Mouse (Mus musculus) kidney, postnatal 4 days (tissue): Measurements from ENCODE around the gene Pigq.

Source experiments
- DNase-seq, 2 experiments: peaks; one replicate each; pipeline ENCODE4 v3.0.0; 2021; ENCODE audit warnings: mixed read lengths in 2 of 2

Pigq gene

DNA sequence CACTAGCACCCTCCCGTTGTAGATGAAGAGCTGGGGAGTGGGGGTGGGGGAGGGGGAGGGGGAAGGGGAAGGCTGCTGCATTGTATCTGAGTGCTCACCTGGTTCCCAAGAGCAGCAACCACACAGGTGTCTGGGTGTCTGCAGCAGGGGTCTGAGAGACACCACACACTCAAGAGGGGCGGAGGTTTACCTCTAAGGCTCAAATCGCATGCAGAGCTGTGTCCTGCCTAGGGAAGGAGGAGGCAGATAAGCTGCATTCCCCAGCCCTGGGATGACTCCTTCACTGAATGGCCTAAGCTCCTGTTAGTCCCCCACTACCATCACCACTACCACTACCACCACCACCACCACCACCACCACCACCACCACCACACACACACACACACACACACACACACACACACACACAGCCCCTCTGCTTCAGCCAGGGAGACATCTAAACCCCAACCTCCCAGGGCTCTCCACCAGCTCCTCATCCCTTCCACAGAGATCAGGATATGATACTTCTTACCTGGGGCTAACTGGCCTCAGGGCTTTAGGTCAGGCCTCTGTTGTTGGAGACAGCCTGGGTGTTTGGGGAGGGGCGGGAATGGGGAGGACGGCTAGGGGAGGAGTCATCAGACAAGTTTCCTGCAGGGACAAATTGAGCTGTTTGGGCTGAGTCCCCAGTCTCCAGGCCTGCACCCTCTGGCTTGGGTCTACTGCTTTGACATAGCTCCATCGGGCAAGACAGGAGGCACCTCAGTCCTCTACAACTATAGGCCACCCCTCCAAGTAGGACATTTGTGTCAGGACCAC, at the start of gene Pigq, which contains the start of gene Nhlrc4:
Gene Pigq (minus strand): TSS at position 571 of the 798 bp plus-strand sequence.
Gene Nhlrc4 (minus strand): TSS at position 596 of the 798 bp plus-strand sequence.
- no peak for DNase-seq

GRCm38 (mm10) chr17:25993489-25993888, 48.8 kb upstream of the Pigq start:
- no peak for DNase-seq

DNA sequence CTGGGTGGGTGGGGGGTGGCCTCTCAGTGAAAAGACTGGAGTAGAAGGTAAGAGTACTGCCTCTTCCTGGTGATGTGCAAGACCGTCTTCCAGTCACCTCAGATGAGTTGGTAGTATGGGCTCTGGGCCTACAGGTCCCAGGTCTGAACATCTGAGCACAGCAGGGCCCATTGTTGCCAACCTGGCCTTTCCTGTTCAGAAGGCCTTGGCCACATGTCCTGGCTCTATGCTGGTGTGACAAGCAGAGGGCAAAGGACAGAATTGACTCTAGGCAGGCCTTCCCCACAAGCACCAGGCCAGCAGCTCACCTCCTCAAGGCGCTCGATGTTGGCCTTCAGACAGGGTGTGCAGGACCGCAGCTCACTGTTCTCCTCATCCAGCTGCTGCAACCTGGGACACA, 47.5 kb upstream of the Pigq start:
- no peak for DNase-seq

- DNase-seq, result no peak
Measured at GRCm38 (mm10) chr17:25990331-25990730, 45.6 kb upstream of the Pigq start.

- peak; percentile 93 to 96 for DNase-seq
Measured at GRCm38 (mm10) chr17:25985306-25986294, 40.9 kb upstream of the Pigq start, which contains the start of gene Capn15. TSS of gene Capn15 (minus strand) at chr17:25985796.

DNA sequence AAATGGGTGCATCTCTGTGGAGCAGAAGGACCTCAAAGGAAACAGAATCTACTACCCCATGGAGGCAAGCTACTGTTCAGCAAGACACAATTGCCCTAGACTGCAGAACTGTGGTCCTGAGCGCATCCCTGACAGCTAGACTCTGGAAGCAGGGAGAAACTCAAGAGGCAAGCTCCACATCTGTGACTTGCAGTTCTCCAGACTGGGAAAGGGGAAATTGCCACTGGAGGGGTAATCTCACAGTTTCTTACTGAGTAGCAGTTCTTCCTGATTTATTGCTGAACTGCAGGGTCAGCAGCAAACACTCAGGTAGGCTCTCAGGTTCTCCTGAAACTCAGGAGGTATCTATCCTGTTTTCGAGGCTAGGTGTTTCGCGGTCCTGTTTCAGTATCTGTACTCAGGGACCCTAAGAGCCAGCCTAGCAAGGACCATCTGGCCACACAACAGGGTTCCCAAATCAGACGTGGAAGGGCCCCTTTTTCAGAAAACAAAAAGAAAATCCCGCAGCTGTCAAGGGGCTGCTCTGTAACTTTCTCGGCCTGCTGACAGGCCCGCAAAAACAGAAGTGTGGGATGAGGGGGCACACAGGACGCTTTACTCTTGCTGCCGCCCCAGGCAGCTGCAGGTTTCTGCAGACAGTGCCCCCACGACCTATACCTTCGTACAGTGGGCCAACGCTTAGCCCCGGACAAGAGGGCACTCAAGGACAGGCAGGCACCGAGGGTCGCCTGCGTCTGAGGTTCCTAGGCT, 40.0 kb upstream of the Pigq start:
- no peak for DNase-seq

DNA sequence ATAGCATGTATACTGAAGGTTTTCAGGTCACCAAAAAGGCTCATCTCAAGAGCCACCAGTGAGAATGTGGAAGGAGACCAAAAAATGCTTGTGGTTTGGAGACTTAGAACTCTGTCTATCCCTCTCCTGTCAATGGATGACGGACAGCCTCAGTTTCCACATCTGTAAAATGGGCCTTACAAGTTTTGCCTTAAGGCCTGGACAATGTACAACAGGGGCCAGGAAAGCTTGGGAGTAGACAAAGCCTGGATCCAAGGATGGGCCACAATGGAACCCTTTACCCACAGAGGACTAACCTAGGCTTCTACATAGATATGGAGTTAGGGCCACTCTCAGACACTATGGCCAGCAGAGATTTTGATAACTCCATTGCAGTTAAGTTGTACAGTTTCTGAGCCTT, 39.3 kb upstream of the Pigq start:
- no peak for DNase-seq

GRCm38 (mm10) chr17:25982913-25983312, 38.2 kb upstream of the Pigq start:
- no peak for DNase-seq

- no peak for DNase-seq
Measured at GRCm38 (mm10) chr17:25980854-25981253, 36.1 kb upstream of the Pigq start.

DNA sequence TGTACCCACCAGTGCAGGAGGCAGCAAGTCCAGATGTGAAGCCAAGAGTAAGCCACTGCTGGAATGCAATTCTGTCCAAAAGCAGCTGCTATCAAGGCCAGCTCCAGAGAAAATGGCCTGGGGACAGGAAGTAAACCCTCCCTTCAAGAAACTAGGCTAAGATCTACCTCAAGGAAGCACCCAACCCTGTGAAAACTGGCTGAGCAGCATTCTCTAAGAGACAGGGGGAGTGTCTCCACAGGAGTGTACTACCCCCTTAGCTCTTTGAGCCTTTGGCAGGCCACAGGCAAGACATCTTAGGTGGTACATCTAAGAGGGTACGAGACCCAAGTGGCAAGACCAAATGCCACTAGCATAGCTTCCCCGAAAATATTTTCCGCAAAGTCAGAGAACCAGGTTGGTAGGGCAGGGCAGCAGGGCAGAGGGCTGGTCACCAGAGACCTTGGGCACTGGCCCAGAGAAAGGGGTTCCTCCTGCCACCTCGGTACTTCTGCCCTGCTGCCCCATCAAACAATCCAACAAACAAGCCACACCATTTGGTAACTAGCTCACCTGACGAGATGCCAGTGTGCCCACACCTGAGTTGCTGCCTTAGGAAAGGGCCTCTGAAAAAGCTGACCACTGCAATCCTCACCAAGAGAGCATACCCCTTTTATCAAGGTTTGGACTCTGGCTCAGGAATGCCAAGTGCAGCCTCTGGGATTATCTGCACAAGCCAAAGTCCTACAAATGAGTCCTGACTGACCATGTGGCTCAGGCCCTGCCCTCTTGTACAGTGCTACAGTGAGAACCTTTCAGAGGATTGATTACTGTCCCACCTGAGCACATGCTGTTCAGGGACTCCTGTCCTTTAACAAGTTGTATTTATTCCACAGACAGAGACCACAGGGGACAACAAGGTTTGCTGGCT, 35.3 kb upstream of the Pigq start:
- peak in 1 of 2 experiments; percentile 34 for DNase-seq

- DNase-seq, result no peak
Measured at GRCm38 (mm10) chr17:25970954-25971707, 26.4 kb upstream of the Pigq start.

DNA sequence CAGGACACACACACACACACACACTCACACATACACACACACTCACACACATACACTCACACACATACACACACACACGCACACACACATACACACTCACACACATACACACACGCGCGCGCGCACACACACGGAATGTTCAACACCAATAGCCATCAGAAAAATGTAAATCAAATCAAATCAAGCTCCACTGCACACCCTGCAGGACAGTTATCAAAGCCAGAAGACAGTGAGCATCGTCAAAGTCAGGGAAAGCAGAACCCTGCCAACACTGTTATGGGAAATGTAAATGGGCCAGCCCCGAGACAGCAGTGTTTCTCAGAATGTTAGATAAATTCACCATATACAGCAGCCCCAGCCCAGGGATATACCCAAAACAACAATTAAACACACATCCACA, 25.7 kb upstream of the Pigq start:
- DNase-seq, result no peak

GRCm38 (mm10) chr17:25968176-25968575, 23.4 kb upstream of the Pigq start:
- DNase-seq, result peak; percentile 26 to 55

GRCm38 (mm10) chr17:25967652-25968051, 22.9 kb upstream of the Pigq start:
- peak; percentile 28 to 41 for DNase-seq

GRCm38 (mm10) chr17:25964271-25964670, 19.5 kb upstream of the Pigq start:
- DNase-seq, result no peak

- no peak for DNase-seq
Measured at GRCm38 (mm10) chr17:25962413-25962905, 17.7 kb upstream of the Pigq start.

DNA sequence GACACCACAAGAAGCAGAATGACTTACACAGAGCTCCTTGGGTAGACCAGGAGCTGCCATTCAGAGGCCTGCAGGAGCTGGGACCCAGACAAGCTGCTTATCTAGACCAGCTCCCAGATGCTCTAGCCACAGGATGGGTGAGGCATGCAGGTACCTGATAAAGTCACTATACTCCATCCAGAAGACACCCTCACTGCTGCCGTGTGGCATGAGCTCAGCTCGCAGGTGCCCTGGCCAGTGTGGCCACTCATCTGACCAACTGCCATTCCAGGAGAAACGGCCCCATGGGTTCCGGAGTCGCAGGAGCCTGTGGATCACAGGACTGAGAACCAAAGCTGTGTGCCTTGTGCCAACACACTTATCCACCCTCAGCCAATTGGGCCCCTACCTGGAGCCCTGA, 16.8 kb upstream of the Pigq start:
- DNase-seq, result no peak

- no peak for DNase-seq
Measured at GRCm38 (mm10) chr17:25959630-25960467, 15.1 kb upstream of the Pigq start.

DNA sequence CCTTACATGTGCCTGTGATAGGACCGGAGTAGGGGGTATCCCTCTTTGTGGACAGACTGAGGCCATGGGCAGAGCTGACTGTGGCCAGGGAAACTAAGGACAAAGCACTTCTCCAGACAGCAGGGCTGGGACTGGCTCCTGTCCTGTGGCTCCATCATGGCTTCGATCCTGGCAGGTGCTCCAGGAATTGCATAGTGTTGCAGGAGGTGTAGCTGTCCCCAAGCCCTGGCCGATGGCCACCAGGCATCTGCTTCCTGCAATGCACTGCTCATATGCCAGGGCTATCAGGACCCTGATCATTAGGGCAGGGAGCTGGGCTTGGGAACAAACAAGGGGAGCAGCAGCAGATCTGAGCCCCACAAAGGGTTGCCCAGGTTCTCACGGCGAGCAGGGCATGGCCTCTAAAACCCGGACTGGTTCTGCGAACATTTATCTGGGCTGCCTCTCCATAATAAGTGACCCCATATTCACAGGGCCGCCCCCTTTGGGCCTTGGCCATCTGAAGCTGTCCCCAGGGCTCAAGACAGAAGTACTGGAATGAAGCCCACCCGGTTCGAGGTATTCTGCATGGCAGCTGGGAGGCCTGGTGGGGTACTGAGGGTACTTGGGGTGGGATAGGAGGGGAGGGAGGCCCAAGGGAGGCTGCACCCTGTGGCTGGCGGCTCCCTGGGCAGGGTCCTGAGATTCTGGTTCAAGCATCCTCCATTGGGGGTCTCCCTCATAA, 14.2 kb upstream of the Pigq start:
- DNase-seq, result no peak
